Mouse (Mus musculus): ENCODE results near the gene Cmc1. TPM values are rescaled to one million over a fixed set of nuclear protein-coding genes. Genes with fewer than 3 reads are reported as not detected.

Cmc1 gene
- polyA plus RNA-seq (2017; shearing (Covaris generic)): 100 to 1,000 TPM in 1 of 2 experiments, 10 to 100 TPM in 1; 93.8 to 108 TPM

GRCm38 (mm10) chr9:118149407-118150402, at the start of gene Cmc1:
Gene Cmc1, minus strand, starts transcription at chr9:118150177.

GRCm38 (mm10) chr9:118040218-118041021, 109.6 kb downstream of the Cmc1 start, which contains the start of gene Azi2:
Gene Azi2, plus strand, starts transcription at chr9:118040499.

Other genes with a start within 250 kb of the Cmc1 start
- gene Azi2, start 109.7 kb downstream of the Cmc1 start, polyA plus RNA-seq (2017; shearing (Covaris generic)): 100 to 1,000 TPM; 104 to 107 TPM

All from activated CD4-positive, CD25-positive, alpha-beta regulatory T cell (primary cell).